Mouse (Mus musculus): ENCODE results near the gene Cfi. TPM values are rescaled to one million over a fixed set of nuclear protein-coding genes. Genes with fewer than 3 reads are reported as not detected.

Gene Cfi
- polyA plus RNA-seq (2012; rRNA removed): 98.9 and 99.9 TPM in 2 replicates

GRCm38 (mm10) chr3:129835388-129835934 lies at the start of gene Cfi:
Gene Cfi (plus strand): TSS chr3:129835884.

GRCm38 (mm10) chr3:129803765-129804164 lies 31.9 kb upstream of the Cfi start, which contains the start of gene Lrit3:
Gene Lrit3 (minus strand): TSS chr3:129804030.

GRCm38 (mm10) chr3:129822206-129822775 lies 13.4 kb upstream of the Cfi start, which contains the start of gene Rrh:
Gene Rrh (minus strand): TSS chr3:129822587.

GRCm38 (mm10) chr3:129831035-129831568 lies 4.6 kb upstream of the Cfi start, which contains the start of gene Gar1:
Gene Gar1 (minus strand): TSS chr3:129831396.

DNA sequence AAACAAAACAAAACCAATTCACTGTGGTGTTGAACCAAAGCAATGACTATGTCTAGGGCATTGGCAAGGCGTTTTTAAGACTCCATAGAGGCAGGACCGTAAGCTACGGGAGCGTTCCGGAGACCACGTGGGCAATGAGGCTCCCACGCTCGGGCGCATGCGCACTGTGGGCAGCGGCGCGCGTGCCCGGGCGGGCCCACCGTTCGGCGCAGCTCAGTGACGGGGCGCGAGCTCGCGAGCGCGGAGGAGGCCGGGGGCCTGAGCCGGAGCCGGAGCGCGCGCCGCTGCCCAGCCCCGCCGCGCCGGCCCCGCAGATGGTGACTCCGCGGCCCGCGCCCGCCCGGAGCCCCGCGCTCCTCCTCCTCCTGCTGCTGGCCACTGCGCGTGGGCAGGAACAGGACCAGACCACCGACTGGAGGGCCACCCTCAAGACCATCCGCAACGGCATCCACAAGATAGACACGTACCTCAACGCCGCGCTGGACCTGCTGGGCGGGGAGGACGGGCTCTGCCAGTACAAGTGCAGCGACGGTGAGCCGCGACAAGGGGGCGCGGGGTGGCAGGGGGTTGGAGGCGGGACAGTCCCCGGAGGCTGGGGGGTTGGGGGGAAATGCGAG lies 42.8 kb downstream of the Cfi start, which contains the start of gene Pla2g12a:
TSS of gene Pla2g12a (plus strand) at position 202 of the 617 bp plus-strand sequence.

GRCm38 (mm10) chr3:129901271-129901809 lies 65.7 kb downstream of the Cfi start, which contains the start of gene Casp6:
Gene Casp6 (plus strand): TSS chr3:129901425.

Other genes starting within 250 kb of the Cfi start
- gene Egf, start 80.6 kb upstream of the Cfi start, polyA plus RNA-seq (2012; rRNA removed): 0.62 and 0.98 TPM in 2 replicates
- gene Lrit3, start 31.9 kb upstream of the Cfi start, polyA plus RNA-seq (2012; rRNA removed): not detected in 2 replicates
- gene Rrh, start 13.3 kb upstream of the Cfi start, polyA plus RNA-seq (2012; rRNA removed): 0.09 and 0.14 TPM in 2 replicates
- gene Gar1, start 4.5 kb upstream of the Cfi start, polyA plus RNA-seq (2012; rRNA removed): 97.8 and 112 TPM in 2 replicates
- gene Pla2g12a, start 42.7 kb downstream of the Cfi start, polyA plus RNA-seq (2012; rRNA removed): 44.2 and 47.2 TPM in 2 replicates
- gene Casp6, start 65.5 kb downstream of the Cfi start, polyA plus RNA-seq (2012; rRNA removed): 19.8 and 23.5 TPM in 2 replicates
- gene Mcub, start 134.3 kb downstream of the Cfi start, polyA plus RNA-seq (2012; rRNA removed): 6.4 TPM in 2 replicates
- gene Sec24b, start 225.7 kb downstream of the Cfi start, polyA plus RNA-seq (2012; rRNA removed): 15.2 and 16.9 TPM in 2 replicates